ENCODE assay signal across 12 mouse cellular contexts in genomic region chr15:99934501-99934900, GRCm38 (mm10).
"Had no signal": no experiment of that assay in that cellular context is flagged by ENCODE, and none has a peak within 500 bp of the region (broad histone marks: within the 10 kb centered on the region; RNA-seq: fewer than 3 reads in every experiment).

No protein-coding gene starts in this region.

- DNase-seq: gastrocnemius, postnatal 14 days; gastrocnemius, postnatal 36 days; heart, adult 11 months; heart, adult 2 months; heart, postnatal 14 days; heart, postnatal 36 days; kidney, adult 18-20 months; kidney, adult 8-10 months; kidney, postnatal 14 days; kidney, postnatal 36 days; layer of hippocampus, adult 9-11 months; left cerebral cortex, postnatal 4 days had no signal
